19 mouse cellular contexts compared by ENCODE assay signal in the genomic region with DNA sequence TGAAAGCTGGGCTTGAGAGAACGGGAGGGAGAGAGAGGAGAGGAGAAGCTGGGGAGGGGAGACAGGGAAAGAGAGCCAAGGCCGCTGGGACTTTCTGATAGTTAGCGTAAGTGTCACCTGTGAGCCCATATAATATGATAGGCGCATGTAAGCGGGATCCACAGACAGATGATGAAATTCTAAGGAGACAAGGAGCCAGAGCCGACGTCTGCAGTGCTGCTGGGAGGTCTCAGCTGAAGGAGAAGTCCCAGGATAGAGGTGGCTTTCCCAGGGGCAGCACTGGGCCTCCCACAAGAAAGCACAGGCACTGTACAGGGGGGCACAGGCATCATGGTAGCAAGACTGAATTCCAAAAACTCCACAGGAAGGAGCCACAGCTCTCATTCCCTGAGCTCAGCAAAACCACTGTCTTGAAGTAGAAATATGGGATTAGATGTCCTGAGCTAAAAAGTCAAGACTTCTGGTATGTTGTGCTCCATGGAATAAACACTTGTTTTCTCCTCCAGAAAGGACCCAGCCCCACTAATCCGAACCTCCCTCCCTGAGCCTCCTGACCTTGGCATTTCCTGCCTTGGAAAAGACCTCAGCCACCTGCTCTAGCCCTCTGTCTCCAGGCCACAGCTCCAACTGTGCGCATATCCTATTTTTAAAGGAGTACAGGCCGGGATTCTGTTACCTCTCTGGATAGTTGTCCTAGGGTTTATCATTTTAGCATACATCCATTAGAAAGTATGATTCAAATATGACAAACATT. TPM values are rescaled to one million over a fixed set of nuclear protein-coding genes. Genes with fewer than 3 reads are reported as not detected.
DNase-seq lines count a peak whose midpoint lies in the region; ATAC-seq and TF ChIP-seq lines count a peak whose summit lies in the region.
"Had no signal": no experiment of that assay in that cellular context is flagged by ENCODE, and none has a peak within 500 bp of the region (broad histone marks: within the 10 kb centered on the region; RNA-seq: fewer than 3 reads in every experiment).

No protein-coding gene starts in this region.

- peak; percentile 53; the same call in 1 of the 2 replicates for ATAC-seq in cerebellum, adult (ENCODE audit: insufficient number of reproducible peaks, low FRiP score, low TSS enrichment)
- ATAC-seq in heart, embryonic 15.5 days (replicated peaks; ENCODE audit: insufficient number of reproducible peaks, insufficient read depth, low FRiP score, low read depth): no peak
- ATAC-seq in hindbrain, embryonic 14.5 days (ENCODE audit: low FRiP score): no peak
- ATAC-seq: CD4-positive, CD25-positive, alpha-beta regulatory T cell, adult 4 months; intestine, postnatal 0 days; midbrain, embryonic 13.5 days had no signal

- TF ChIP-seq CTCF in kidney, adult 2 months (conservative IDR thresholded peaks at IDR 0.05; ENCODE audit: insufficient read depth, insufficient read length, low read depth, low read length): no peak

- DNase-seq in cerebellum, adult 9-10 months: no peak
- DNase-seq in heart, postnatal 14 days: no peak
- DNase-seq in cerebellum, adult 8-10 months: peak; percentile 42
- DNase-seq in skeletal muscle tissue, adult 2 months (ENCODE audit: low read depth, low spot score): peak; percentile 93
- no peak for DNase-seq in kidney, adult 2 months
- no peak for DNase-seq in hindbrain, embryonic 14.5 days (ENCODE audit: low spot score)
- DNase-seq: right cerebral cortex, postnatal 25 days had no signal

- peaks cover 46% of the 10 kb centered on the region for H3K4me1 ChIP-seq in heart, embryonic 15.5 days (replicated peaks)
- no peaks in the 10 kb centered on the region for H3K4me1 ChIP-seq in kidney, adult 2 months (ENCODE audit: control insufficient read depth, insufficient read depth, low read length)
- H3K4me1 ChIP-seq in hindbrain, embryonic 14.5 days (replicated peaks; ENCODE audit: control insufficient read depth, insufficient read depth, low read length): peaks cover 8% of the 10 kb centered on the region

- intact Hi-C loops in heart, postnatal 14 days (cut with DNase I): no loop called here

- no peaks in the 10 kb centered on the region for H3K27me3 ChIP-seq in heart, embryonic 15.5 days
- no peaks in the 10 kb centered on the region for H3K27me3 ChIP-seq in kidney, adult 2 months (replicated peaks; ENCODE audit: control insufficient read depth, insufficient read depth, low read length)
- H3K27me3 ChIP-seq in hindbrain, embryonic 14.5 days (ENCODE audit: control insufficient read depth, insufficient read depth, low read length): no peaks in the 10 kb centered on the region
- H3K27me3 ChIP-seq: heart, embryonic 13.5 days; hindbrain, embryonic 15.5 days; midbrain, embryonic 13.5 days; neural tube, embryonic 15.5 days had no signal

- H3K9me3 ChIP-seq in heart, embryonic 15.5 days (replicated peaks): no peaks in the 10 kb centered on the region
- H3K9me3 ChIP-seq in hindbrain, embryonic 14.5 days (ENCODE audit: control insufficient read depth, low read length): no peaks in the 10 kb centered on the region
- H3K9me3 ChIP-seq: heart, embryonic 13.5 days; hindbrain, embryonic 15.5 days; limb, embryonic 10.5 days; midbrain, embryonic 13.5 days; neural tube, embryonic 15.5 days had no signal

- no peak overlapping the region for H3K9ac ChIP-seq in heart, embryonic 15.5 days
- H3K9ac ChIP-seq in hindbrain, embryonic 14.5 days: no peak overlapping the region
- H3K9ac ChIP-seq: heart, embryonic 13.5 days; hindbrain, embryonic 15.5 days; midbrain, embryonic 13.5 days; neural tube, embryonic 15.5 days had no signal

- peak overlapping the region; percentile 64 for H3K27ac ChIP-seq in heart, embryonic 15.5 days
- no peak overlapping the region for H3K27ac ChIP-seq in kidney, adult 2 months (ENCODE audit: insufficient read depth, low read depth, low read length)
- H3K27ac ChIP-seq in hindbrain, embryonic 14.5 days: no peak overlapping the region
- H3K27ac ChIP-seq: heart, embryonic 13.5 days; hindbrain, embryonic 15.5 days; kidney, postnatal 0 days; limb, embryonic 10.5 days; midbrain, embryonic 13.5 days; neural tube, embryonic 15.5 days; stomach, postnatal 0 days had no signal

- WGBS in heart, embryonic 15.5 days: 81% methylated on average over 10 of the region's 10 CpGs
- WGBS in kidney, adult 2 months: 82% methylated on average over 10 of the region's 10 CpGs
- WGBS in hindbrain, embryonic 14.5 days: 87% methylated on average over 10 of the region's 10 CpGs

- H3K4me2 ChIP-seq in heart, embryonic 15.5 days: no peak overlapping the region
- H3K4me2 ChIP-seq in hindbrain, embryonic 14.5 days (replicated peaks): no peak overlapping the region
- H3K4me2 ChIP-seq: heart, embryonic 13.5 days; hindbrain, embryonic 15.5 days; liver, embryonic 11.5 days; midbrain, embryonic 13.5 days; neural tube, embryonic 15.5 days had no signal

- H3K36me3 ChIP-seq in heart, embryonic 15.5 days: peaks cover 34% of the 10 kb centered on the region
- H3K36me3 ChIP-seq in kidney, adult 2 months (ENCODE audit: control insufficient read depth, insufficient read depth, low read length): no peaks in the 10 kb centered on the region; the same call in 1 of the 2 replicates
- peaks cover 28% of the 10 kb centered on the region for H3K36me3 ChIP-seq in hindbrain, embryonic 14.5 days (replicated peaks; ENCODE audit: control insufficient read depth, insufficient read depth)

- no peak overlapping the region for H3K4me3 ChIP-seq in heart, embryonic 15.5 days
- no peak overlapping the region for H3K4me3 ChIP-seq in kidney, adult 2 months (ENCODE audit: insufficient read depth, low read depth, low read length)
- H3K4me3 ChIP-seq in hindbrain, embryonic 14.5 days (replicated peaks; ENCODE audit: low read length): no peak overlapping the region
- H3K4me3 ChIP-seq: heart, embryonic 13.5 days; hindbrain, embryonic 15.5 days; limb, embryonic 10.5 days; midbrain, embryonic 13.5 days; neural tube, embryonic 15.5 days had no signal

- no peak for TF ChIP-seq POLR2A in kidney, adult 2 months (IDR thresholded peaks at IDR 0.05; ENCODE audit: low read depth, low read length)

RNA-seq across cellular contexts. Expression of gene Senp1, which starts 20.7 kb away (rescaled TPM):
- 16.7 and 19.0 TPM in 2 replicates for polyA plus RNA-seq in heart, embryonic 15.5 days (2015; fragmentation: Nextera tagmentation; extraction: Ambion mirVana)
- total RNA-seq in heart, postnatal 14 days (2021): 10 to 100 TPM; 12.9 to 13.7 TPM
- 7.9 and 8.1 TPM in 2 replicates for polyA plus RNA-seq in kidney, adult 2 months (2012; rRNA removed)
- 22.9 and 23.6 TPM in 2 replicates for polyA plus RNA-seq in hindbrain, embryonic 14.5 days (2014; fragmentation: Nextera tagmentation; extraction: Ambion mirVana)

RNA-seq across cellular contexts. Expression of gene Pfkm, which starts 21.9 kb away (rescaled TPM):
- 119 and 127 TPM in 2 replicates for polyA plus RNA-seq in heart, embryonic 15.5 days (2015; fragmentation: Nextera tagmentation; extraction: Ambion mirVana)
- 100 to 1,000 TPM; 739 to 748 TPM for total RNA-seq in heart, postnatal 14 days (2021)
- polyA plus RNA-seq in kidney, adult 2 months (2012; rRNA removed): 44.8 and 56.2 TPM in 2 replicates
- polyA plus RNA-seq in hindbrain, embryonic 14.5 days (2014; fragmentation: Nextera tagmentation; extraction: Ambion mirVana): 77.6 and 83.0 TPM in 2 replicates

RNA-seq across cellular contexts. Expression of gene Asb8, which starts 51.1 kb away (rescaled TPM):
- 77.6 and 78.1 TPM in 2 replicates for polyA plus RNA-seq in heart, embryonic 15.5 days (2015; fragmentation: Nextera tagmentation; extraction: Ambion mirVana)
- 100 to 1,000 TPM in 1 of 2 experiments, 10 to 100 TPM in 1; 99.8 to 111 TPM for total RNA-seq in heart, postnatal 14 days (2021)
- polyA plus RNA-seq in kidney, adult 2 months (2012; rRNA removed): 46.8 and 52.5 TPM in 2 replicates
- 66.2 and 66.8 TPM in 2 replicates for polyA plus RNA-seq in hindbrain, embryonic 14.5 days (2014; fragmentation: Nextera tagmentation; extraction: Ambion mirVana)

RNA-seq across cellular contexts. Expression of gene Ccdc184, which starts 52.7 kb away (rescaled TPM):
- polyA plus RNA-seq in heart, embryonic 15.5 days (2015; fragmentation: Nextera tagmentation; extraction: Ambion mirVana): 1.6 and 1.7 TPM in 2 replicates
- total RNA-seq in heart, postnatal 14 days (2021): 1 to 10 TPM; 1.0 to 1.3 TPM
- 0.19 and 0.45 TPM in 2 replicates for polyA plus RNA-seq in kidney, adult 2 months (2012; rRNA removed)
- 98.1 and 125 TPM in 2 replicates for polyA plus RNA-seq in hindbrain, embryonic 14.5 days (2014; fragmentation: Nextera tagmentation; extraction: Ambion mirVana)
- polyA plus RNA-seq: liver, embryonic 11.5 days had no signal

Comparison
In these comparisons a context has a peak if more than half of its experiments do, and no peak if none do; other contexts are left out.
1. DNase-seq: peak in cerebellum, adult 8-10 months (single experiment) and skeletal muscle tissue, adult 2 months (single experiment); none in cerebellum, adult 9-10 months (single experiment), heart, postnatal 14 days (0 of 2), kidney, adult 2 months (single experiment) and hindbrain, embryonic 14.5 days (single experiment).